Mouse (Mus musculus) kidney, postnatal 4 days (tissue): ENCODE data around the gene C8g.
A peak's percentile ranks its signal among the peaks of the same experiment; 100 is the strongest.

Experiments used
- DNase-seq, 2 experiments: peaks; one replicate each; pipeline ENCODE4 v3.0.0; 2021; ENCODE audit warnings: mixed read lengths in 2 of 2

Gene C8g

DNA sequence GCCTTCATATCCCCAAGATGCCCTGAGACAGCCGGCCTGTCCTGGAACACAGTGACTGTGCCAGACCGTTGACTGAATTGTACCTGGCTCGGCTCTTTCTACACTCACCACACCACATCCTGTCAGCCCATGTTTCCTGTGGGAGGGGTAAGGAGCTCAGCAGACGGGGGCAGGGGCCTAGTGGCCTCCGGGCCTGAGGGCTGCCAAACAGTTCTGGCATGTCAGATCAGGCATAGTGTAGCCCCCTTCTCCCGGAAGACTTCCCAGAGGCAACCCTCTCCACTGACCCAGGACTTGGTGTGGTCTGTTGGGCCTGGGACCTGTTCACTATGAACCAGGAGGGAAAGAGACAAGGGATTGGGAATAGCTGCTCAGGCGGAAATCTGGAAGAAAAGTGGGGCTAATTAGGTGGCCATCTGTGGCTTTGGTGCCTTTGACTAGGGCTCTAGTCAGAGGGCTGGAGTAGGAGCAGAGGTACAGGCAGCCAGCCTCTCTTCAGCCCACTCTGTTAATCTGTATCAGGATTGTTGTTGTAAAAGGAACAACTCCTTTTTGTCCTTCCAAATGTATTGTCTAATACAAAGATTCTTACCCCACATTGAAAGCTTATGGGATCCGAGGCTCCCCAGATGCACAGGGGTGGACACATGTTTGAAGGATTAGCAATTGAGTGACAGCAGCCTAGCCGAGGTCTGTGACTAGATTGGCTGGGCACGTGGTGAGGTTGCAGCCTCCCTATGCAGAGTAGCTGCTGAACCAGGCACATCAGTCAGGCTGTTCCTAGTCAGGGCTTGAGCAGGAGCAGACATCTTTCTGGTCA, 35.5 kb downstream of the C8g start:
- no peak for DNase-seq

DNA sequence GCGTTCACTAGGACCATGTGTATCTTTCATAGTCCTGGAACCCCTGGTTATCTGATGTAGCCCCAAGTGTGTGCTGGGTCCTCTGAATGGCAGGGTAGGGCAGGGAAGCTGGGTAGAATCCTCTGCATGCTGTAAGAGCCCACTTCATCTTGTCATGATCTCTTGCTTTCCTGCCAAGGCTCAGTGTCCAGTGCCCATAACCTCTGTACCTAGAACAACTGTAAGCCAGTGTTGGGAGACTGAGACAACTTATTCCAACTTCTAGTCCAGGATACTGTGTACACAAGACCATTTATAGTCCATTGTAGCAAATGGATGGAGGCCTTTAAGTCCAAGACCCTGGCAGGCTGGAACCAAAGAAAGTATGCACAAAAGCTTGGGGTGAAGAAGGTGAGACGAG, 36.3 kb downstream of the C8g start:
- no peak for DNase-seq

DNA sequence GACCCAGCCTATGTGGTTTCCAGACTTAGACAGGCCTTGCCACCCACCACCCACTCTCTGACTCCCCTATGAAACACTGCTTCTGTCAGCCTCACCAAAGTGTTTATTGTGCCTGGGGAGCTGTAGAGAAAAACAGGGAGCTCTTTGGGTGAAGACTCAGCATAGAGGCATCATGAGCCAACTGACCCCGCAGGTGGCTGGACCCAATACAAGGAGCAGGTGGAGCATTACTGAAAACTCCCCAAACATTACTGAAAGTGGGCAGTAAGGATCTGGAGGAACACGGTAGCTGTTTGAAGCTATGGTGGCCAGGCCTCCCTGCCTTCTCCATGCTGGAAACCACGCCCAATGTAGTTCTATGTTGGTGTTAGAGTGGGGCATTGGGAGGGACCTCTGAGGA, 37.9 kb downstream of the C8g start:
- DNase-seq: no peak

DNA sequence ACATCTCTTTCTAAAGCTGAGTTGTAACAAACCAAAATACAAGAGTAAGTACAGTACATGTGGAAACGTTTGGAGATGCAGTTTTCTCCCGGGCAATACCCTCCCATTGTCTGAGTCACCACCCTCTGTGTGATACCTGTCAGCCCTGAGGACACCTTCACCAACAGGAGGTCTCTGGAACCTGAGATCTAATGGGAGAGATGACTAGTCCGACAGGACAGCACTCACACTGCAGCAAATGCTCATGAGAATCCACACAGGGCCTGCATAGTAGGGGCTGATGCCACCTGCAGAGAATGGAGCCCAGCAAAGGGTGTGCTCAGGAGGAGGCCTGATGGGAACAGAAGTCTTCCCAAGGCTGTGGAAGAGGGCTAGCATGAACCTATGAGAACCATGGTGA, 40.1 kb downstream of the C8g start:
- no peak for DNase-seq

DNA sequence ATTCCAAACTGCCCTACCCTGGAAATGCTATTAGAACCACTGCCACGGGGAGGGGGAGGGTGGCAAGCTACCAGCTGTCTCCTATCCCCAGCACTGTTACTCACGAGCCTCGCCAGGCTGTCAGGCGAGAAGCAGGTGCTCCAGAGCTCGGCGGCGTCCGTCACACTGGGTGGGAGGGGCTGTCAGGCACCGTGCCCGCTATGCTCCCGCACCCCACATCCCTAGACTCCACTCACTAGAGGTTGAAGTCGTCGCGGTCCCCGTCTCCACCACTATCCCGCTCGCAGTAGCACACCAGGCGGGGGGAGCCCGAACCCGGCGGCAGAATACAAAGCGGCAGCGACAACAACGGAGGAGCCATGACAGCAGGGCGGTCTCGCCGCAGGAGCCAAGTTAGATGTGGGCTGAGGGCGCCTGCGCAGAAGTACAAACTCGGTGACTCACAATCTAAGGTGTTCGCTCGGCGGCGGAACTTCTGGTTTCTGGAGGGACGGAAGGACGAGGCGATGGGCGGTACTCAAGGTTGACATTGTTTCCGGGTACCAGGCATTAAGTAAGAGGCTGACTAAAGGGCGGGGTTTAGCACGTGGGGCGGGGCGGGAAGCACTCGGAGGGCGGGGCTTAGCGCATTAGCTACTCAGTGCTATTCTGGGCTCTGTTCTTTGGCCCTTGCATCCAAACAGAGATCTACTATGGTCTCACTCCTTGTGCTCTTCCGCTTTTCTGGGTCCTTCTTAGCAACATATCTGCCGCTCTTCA, 40.8 kb downstream of the C8g start, which contains the start of gene Paxx:
Gene Paxx, minus strand, starts transcription at position 544 of the 759 bp plus-strand sequence.
- DNase-seq: peak; percentile 92 to 96

DNA sequence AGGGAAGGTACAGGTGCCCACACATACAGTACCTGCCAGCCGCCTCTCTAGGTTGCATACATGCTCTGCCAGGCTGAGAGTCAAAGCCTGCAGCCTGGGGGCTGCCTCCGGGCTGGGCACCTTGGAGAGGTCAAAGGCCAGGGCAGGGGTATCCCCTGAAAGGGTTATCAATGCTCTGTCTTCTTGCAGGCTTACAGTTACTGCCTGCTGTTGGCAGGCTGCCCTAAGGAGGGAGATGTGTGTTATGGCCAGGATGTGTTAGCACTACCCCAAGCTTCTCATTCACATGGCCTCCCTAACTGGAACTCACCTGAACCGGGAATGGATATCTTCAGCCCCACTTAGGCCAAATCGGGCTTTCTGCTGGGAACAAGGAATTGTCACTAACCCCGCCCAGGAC, 41.4 kb downstream of the C8g start:
- no peak for DNase-seq

DNA sequence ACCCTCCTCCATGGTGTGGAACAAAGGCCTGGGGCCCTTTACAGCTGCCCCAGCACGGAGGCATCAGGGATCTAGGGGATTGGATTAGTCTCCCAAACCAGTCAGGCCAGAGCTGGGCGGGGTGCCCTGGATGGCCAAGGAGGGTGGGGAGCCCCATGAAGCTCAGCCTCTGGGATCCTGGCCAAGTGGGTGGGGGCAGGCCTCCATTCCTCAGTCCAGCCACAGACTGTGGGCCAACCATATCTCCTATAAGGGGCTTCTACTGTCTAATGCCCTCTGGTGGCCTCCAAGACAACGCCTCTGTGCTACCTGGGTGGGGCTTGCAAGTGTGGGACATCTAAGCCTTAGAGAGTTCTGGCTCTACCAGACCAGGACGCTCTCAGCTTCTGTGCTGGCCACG, 42.6 kb downstream of the C8g start:
- peak; percentile 43 to 45 for DNase-seq

DNA sequence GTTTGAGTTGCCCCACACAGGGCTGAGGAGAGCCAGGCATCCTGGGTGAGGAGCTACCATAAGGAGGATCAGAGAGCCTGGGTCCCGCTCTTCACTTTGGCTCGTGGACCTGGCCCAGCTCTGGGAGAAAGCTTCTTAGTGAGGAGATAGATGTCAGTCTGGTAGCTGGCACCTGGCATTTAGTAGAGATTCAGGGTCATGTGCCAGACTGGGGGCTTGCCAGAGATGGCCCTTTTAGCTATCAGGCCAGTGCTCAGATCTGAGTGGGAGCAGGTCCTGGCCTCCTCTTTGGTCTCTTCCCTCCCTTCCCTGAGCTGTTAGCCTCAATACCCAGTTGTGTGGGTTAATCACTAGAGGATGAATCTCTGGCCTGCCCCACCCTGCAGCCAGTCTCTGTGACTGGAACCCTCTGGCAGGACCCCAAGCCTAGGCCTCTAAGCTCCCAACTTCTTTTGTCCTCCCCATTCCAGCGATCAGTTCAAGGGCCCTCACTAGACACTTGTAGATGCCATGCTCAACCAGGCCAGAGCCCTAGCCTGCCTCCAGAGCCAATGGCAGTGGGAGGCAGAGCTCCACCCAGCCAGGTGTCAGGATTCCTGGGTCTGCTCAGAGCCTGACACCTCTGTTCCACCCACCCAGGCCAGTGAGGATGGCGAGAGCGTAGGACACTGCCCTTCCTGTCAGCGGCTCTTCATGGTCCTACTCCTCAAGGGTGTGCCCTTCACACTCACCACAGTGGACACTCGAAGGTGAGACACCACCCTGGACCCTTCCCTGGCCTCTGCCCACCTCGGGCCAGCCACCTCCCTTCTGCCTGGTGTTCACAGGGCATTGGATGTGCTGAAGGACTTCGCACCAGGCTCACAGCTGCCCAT, 44.3 kb downstream of the C8g start:
- DNase-seq: no peak

DNA sequence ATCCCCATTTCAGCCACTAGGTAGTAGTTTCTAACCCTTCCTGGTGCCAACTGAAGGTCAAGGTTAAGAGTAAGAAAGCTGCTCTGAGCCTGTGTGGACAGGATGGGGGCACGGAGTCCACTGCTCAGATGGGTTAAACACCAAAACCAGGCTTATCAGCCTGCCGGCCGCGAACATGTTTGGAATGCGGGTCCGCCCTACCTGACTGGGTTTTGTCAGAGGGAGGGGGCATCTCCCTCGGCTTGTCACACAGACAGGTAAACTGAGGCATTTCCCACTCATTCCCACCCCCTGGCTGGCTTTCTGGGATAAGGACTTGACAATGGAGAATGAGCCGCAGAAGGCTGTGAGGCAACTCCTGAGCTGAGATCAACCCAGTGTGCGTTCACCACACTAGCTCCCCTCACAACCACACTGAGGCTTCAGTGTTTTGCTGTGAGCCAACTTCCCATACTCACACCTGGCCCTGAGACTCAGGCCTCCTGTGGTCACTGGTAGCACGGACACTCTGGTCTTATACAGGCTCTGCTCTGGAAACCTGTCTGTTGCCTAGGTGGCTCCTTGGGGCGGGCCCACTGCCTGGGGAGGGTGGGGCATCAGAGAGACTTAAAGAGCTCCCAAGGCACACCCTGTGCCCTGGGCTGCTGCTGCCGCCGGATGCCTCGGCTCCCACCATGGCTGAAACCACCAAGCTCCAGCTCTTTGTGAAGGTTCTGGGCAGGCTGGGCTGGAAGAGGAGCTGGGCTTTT, 45.1 kb downstream of the C8g start, which contains the start of gene Clic3:
Gene Clic3, plus strand, starts transcription at position 634 of the 749 bp plus-strand sequence.
- DNase-seq: peak; percentile 29 to 54

DNA sequence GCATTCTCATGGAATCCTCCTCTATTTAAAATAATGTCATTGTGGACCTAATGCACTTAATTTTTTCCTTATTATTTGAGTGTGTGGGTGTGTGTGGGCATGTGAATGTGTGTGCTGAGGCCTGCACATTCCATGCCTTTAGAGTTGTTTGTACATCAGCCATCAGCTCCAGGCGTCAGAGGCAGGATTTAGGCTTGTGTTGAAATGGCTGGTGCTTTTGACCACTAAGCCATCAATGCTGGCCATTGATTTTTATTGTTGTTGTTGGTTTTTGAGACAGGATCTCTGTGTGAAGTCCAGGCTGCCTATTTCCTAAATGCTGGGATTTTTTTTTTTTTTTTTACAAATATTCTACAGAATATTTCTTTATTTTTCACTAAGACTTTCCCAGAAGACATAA, 48.6 kb downstream of the C8g start:
- no peak for DNase-seq

DNA sequence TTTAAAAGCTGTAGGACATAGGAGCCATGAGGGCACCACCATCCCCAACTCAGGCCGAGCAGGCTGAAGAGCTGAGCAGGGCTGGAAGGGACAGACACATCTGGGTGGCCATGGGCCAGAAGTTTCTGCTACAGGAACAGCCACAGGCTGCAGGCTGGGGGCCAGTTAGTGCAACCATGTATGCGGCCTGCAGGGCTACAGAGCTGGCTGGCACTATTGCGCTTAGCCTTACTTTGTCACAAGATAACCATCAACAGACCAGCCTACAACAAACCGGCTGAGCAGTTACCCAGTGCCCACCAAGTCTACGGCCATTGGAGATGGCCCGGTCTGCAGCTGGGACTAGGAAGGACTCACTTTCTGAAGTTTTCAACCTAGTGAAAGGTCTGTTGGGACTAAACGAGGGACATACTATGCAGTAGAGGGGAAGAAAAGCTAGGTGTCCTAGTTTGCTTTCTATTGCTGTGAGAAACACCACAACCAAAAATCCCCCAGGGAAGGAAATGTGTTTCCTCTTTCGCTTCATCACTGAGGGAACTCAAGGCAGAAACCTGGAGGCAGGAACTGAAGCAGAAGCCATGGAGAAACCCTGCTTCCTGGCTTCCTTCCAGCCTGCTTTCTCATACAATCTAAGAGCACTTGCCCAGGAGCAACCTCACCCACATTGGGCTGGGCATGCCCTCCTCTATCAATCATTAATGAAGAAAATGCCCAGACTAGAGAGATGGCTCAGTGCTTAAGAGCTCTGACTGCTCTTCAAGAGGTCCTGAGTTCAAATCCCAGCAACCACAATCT, 50.5 kb downstream of the C8g start:
- DNase-seq: no peak
